Mouse (Mus musculus) MEL (cell line): ENCODE results near the gene Ttf2. TPM values are rescaled to one million over a fixed set of nuclear protein-coding genes. Genes with fewer than 3 reads are reported as not detected.
A peak's percentile ranks its signal among the peaks of the same experiment; 100 is the strongest.

ENCODE experiments used
- DNase-seq: peaks from one replicate; pipeline ENCODE4 v3.0.0; 2011; ENCODE audit warnings: low read depth, low spot score
- H3K27ac ChIP-seq: 2 replicates; pipeline ENCODE4 v1.5.1; 2012; ENCODE audit warnings: low read depth, mild to moderate bottlenecking, control low read depth, low read length, moderate library complexity; ENCODE audit not compliant: control insufficient read depth
- H3K27me3 ChIP-seq, 2 experiments: fragments of 150-350 bp in 1 of 2; sonication (generic) in 1 of 2; 2 replicates each; pipeline ENCODE4 v1.6.1; 2012; ENCODE audit warnings: low read length in 2 of 2, mild to moderate bottlenecking in 2 of 2, improper control_type of control experiment in 1 of 2, moderate library complexity in 1 of 2; ENCODE audit not compliant: insufficient read depth in 2 of 2, control insufficient read depth in 1 of 2
- H3K36me3 ChIP-seq, 2 experiments: 2 replicates each; pipeline ENCODE4 v1.6.1; 2012 to 2014; ENCODE audit warnings: low read length in 2 of 2, improper control_type of control experiment in 1 of 2, inconsistent platforms in 1 of 2, mild to moderate bottlenecking in 1 of 2; ENCODE audit not compliant: insufficient read depth in 2 of 2, control insufficient read depth in 1 of 2
- H3K4me1 ChIP-seq, 2 experiments: fragments of 150-350 bp in 1 of 2; sonication (generic) in 1 of 2; 2 replicates each; pipeline ENCODE4 v1.6.1; 2012; ENCODE audit warnings: low read length in 2 of 2, improper control_type of control experiment in 1 of 2, mild to moderate bottlenecking in 1 of 2; ENCODE audit not compliant: insufficient read depth in 2 of 2, control insufficient read depth in 1 of 2
- H3K4me3 ChIP-seq, 2 experiments: fragments of 150-350 bp in 1 of 2; sonication (generic) in 1 of 2; 2 replicates each; pipeline ENCODE4 v1.5.1; 2012; ENCODE audit warnings: low read depth in 2 of 2, low read length in 2 of 2, mild to moderate bottlenecking in 2 of 2, moderate library complexity in 2 of 2, control low read depth in 1 of 2, improper control_type of control experiment in 1 of 2; ENCODE audit not compliant: control insufficient read depth in 1 of 2, insufficient read depth in 1 of 2
- H3K79me2 ChIP-seq: 2 replicates; pipeline ENCODE4 v1.6.1; 2012; ENCODE audit warnings: mild to moderate bottlenecking, low read length, moderate library complexity; ENCODE audit not compliant: control insufficient read depth, poor library complexity, insufficient read depth
- H3K9ac ChIP-seq: 2 replicates; pipeline ENCODE4 v1.6.1; 2012; ENCODE audit warnings: low read depth, mild to moderate bottlenecking, control low read depth, low read length, moderate library complexity; ENCODE audit not compliant: control insufficient read depth, poor library complexity, severe bottlenecking
- H3K9me3 ChIP-seq: fragments of 150-350 bp; sonication (generic); replicated peaks from 2 replicates; pipeline ENCODE4 v1.6.1; 2012; ENCODE audit warnings: mild to moderate bottlenecking, low read length, improper control_type of control experiment, moderate library complexity; ENCODE audit not compliant: insufficient read depth
- BHLHE40 ChIP-seq: IDR thresholded peaks from 2 replicates; pipeline ENCODE4 v1.6.1; 2012; ENCODE audit warnings: low read depth, mild to moderate bottlenecking, inconsistent platforms, low read length, improper control_type of control experiment, borderline replicate concordance
- CTCF ChIP-seq, 3 experiments: IDR thresholded peaks in 2 of 3; conservative IDR thresholded peaks in 1 of 3; 2 replicates each; pipeline ENCODE4 v1.5.1; 2011 to 2012; ENCODE audit warnings: low read length in 3 of 3, low read depth in 2 of 3, mild to moderate bottlenecking in 2 of 3, improper control_type of control experiment in 1 of 3, inconsistent platforms in 1 of 3, mixed read lengths in 1 of 3, moderate library complexity in 1 of 3; ENCODE audit not compliant: control insufficient read depth in 1 of 3, insufficient read depth in 1 of 3, poor library complexity in 1 of 3, severe bottlenecking in 1 of 3
- ETS1 ChIP-seq: IDR thresholded peaks from 2 replicates; pipeline ENCODE4 v1.6.1; 2012; ENCODE audit warnings: low read depth, mild to moderate bottlenecking, inconsistent platforms, low read length, improper control_type of control experiment, moderate library complexity
- GATA1 ChIP-seq: IDR thresholded peaks from 2 replicates; pipeline ENCODE4 v1.6.1; 2011; ENCODE audit warnings: low read depth, low read length, improper control_type of control experiment
- MAZ ChIP-seq: IDR thresholded peaks from 2 replicates; pipeline ENCODE4 v1.6.1; 2012; ENCODE audit warnings: low read depth, mild to moderate bottlenecking, inconsistent platforms, low read length, improper control_type of control experiment
- MEF2A ChIP-seq: IDR thresholded peaks from 2 replicates; pipeline ENCODE4 v1.6.1; 2014; ENCODE audit warnings: low read depth, mild to moderate bottlenecking, inconsistent platforms, low read length, improper control_type of control experiment; ENCODE audit not compliant: poor library complexity, insufficient replicate concordance, severe bottlenecking; ENCODE audit errors: extremely low read depth
- POLR2AphosphoS2 ChIP-seq: IDR thresholded peaks from 2 replicates; pipeline ENCODE4 v1.6.1; 2011; ENCODE audit warnings: low read length, improper control_type of control experiment
- RAD21 ChIP-seq: IDR thresholded peaks from 2 replicates; pipeline ENCODE4 v1.6.1; 2011; ENCODE audit warnings: mild to moderate bottlenecking, low read depth, low read length, improper control_type of control experiment
- SMC3 ChIP-seq: IDR thresholded peaks from 2 replicates; pipeline ENCODE4 v1.6.1; 2011; ENCODE audit warnings: low read depth, low read length, improper control_type of control experiment
- TBP ChIP-seq: IDR thresholded peaks from 2 replicates; pipeline ENCODE4 v1.8.0; 2011; ENCODE audit warnings: low read depth, low read length, improper control_type of control experiment
- ZC3H11A ChIP-seq: IDR thresholded peaks from 2 replicates; pipeline ENCODE4 v1.6.1; 2012; ENCODE audit warnings: low read depth, mild to moderate bottlenecking, inconsistent platforms, low read length, improper control_type of control experiment
- ZNF384 ChIP-seq: IDR thresholded peaks from 2 replicates; pipeline ENCODE4 v1.6.1; 2012; ENCODE audit warnings: low read depth, mild to moderate bottlenecking, inconsistent platforms, low read length, improper control_type of control experiment
- polyA plus RNA-seq, 2 experiments: library from polyadenylated mRNA; stranded (reverse) in 1 of 2; unstranded in 1 of 2; fragments of >175 nt in 1 of 2; fragments of >200 nt in 1 of 2; gene quantifications; 2 replicates each; pipeline versions ENCODE4 v1.2.1 to v1.2.4; 2012; ENCODE audit warnings: low replicate concordance in 2 of 2, low read depth in 1 of 2; ENCODE audit not compliant: insufficient read length in 2 of 2, insufficient read depth in 1 of 2, missing spikeins in 1 of 2
- total RNA-seq: library from RNA; depleted of rRNA; stranded (reverse); fragments of 300-350 nt; gene quantifications from 2 replicates; pipeline ENCODE4 v1.2.3, GENCODE M21; 2012

Gene Ttf2
- total and polyA plus RNA-seq, 3 experiments, result 27.7 to 34.4 TPM; not detected in 1

DNA sequence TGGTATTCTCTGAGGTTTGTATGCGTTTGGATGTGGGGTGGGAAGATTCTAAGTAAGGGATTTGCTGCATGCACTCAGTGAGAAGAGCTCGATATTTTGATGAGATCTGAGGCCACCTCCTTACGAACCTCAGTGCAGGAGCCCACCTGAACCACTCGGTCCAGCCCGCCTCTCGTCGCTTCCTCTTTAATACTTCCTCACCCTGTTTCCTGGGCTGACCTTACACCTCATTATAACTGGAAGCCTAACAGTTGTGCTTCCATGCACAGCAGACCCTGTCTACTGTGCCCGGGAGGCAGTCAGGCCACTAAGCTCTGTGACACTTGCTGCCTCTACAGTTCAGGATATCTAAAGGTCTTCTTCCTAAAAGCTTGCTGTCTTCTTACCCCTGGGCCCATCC, 9.8 kb upstream of the Ttf2 start:
- no peak overlapping the region for H3K27ac ChIP-seq
- H3K36me3 ChIP-seq, result no peaks in the 10 kb centered on the region
- H3K79me2 ChIP-seq, result no peaks in the 10 kb centered on the region
- H3K4me3 ChIP-seq, result peak overlapping the region; percentile 8 to 29; a peak in 3 of 4 replicates
- TF ChIP-seq POLR2AphosphoS2, result no peak
- TF ChIP-seq TBP, result no peak
- no peak for TF ChIP-seq ZNF384
- no peak for TF ChIP-seq MEF2A
- TF ChIP-seq ETS1, result no peak
- H3K9ac ChIP-seq, result no peak overlapping the region
- H3K4me1 ChIP-seq, result no peaks in the 10 kb centered on the region
- no peaks in the 10 kb centered on the region for H3K9me3 ChIP-seq
- peak; percentile 37 for DNase-seq
- no peaks in the 10 kb centered on the region; a peak in 2 of 4 replicates for H3K27me3 ChIP-seq

DNA sequence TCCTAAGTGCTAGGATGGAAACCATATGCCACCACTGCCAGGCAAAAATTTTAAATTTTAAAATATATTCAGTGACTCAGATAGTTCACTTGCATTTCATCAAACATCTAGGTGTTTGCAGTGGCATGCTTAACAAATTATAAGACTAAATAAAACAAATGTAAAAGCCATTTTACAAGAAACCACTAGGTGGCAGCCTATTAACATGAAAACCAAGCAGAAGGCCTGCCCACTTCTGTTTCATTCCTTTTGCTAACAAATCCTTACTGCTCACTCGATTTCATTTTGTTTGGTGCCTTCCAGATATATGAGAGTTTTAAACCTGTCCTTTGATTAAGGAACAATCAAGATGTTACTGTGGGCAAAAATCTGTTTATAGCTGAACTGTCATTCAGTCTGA, 4.4 kb upstream of the Ttf2 start:
- peak; percentile 71 for DNase-seq
- no peak for TF ChIP-seq GATA1
- peak; percentile 85 for TF ChIP-seq RAD21
- TF ChIP-seq CTCF (IDR thresholded peaks at IDR 0.05 in 2 of 3, conservative IDR thresholded peaks at IDR 0.05 in 1 of 3; ENCODE audit: control insufficient read depth in 1 of 3, insufficient read depth in 1 of 3, low read depth in 2 of 3, low read length in 3 of 3, poor library complexity in 1 of 3, severe bottlenecking in 1 of 3), result peak in 2 of 3 experiments; percentile 45 to 76; a peak in 4 of 6 replicates
- peak; percentile 74 for TF ChIP-seq SMC3
- peak; percentile 72 for TF ChIP-seq ZC3H11A
- H3K4me1 ChIP-seq, result peaks cover 0 to 3% of the 10 kb centered on the region in 2 experiments; a peak in 2 of 4 replicates
- no peak overlapping the region for H3K9ac ChIP-seq
- 0 out of 4 replicates have a peak, but pooled peaks cover 0 to under 1% of the 10 kb centered on the region in 2 experiments for H3K36me3 ChIP-seq
- peaks cover 5% of the 10 kb centered on the region for H3K79me2 ChIP-seq
- no peaks in the 10 kb centered on the region for H3K9me3 ChIP-seq
- H3K27ac ChIP-seq, result no peak overlapping the region
- H3K27me3 ChIP-seq, result no peaks in the 10 kb centered on the region
- no peak overlapping the region for H3K4me3 ChIP-seq

DNA sequence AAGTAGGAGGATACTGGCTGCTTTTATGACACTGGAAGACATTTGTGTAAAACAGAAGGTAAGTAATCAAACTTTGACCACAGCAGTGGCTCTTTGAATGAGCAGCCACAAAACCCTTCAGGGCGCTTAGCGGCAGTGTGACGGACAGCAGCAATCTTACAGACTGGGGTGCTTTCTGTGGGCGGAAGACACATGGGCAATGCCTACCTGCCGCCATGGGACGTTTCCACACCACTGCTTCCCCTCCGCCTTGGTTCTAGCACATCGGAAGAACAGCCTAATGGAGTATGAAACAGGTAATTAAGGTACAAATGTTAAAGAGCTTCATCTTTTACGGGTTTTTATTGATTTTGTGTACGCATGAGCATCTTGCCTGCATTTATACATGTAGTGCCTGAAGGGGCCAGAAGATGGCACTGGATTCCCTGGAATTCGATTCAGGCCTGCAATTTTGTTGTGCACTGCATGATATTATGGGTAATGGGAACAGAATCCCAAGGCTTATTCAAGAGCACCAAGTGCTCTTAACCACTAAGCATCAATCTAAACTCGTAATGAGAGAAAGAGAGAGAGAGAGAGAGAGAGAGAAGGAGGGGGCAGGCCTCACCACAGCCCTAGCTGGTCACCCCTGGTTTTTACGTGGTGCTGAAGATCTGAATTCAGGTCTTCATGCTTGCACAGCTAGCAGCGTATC, 5.5 kb downstream of the Ttf2 start:
- TF ChIP-seq CTCF (IDR thresholded peaks at IDR 0.05 in 2 of 3, conservative IDR thresholded peaks at IDR 0.05 in 1 of 3; ENCODE audit: control insufficient read depth in 1 of 3, insufficient read depth in 1 of 3, low read depth in 2 of 3, low read length in 3 of 3, poor library complexity in 1 of 3, severe bottlenecking in 1 of 3) (peak; percentile 29 to 47 (median 44); a peak in 5 of 6 replicates), MAZ (no peak), BHLHE40 (no peak), SMC3 (peak; percentile 26; the same call in 1 of the 2 replicates)
- TF ChIP-seq, all 39 proteins: peak for 2
- Histone ChIP-seq H3K4me3 (no peak overlapping the region), H3K27ac (no peak overlapping the region), H3K9ac (no peak overlapping the region), H3K36me3 (peaks cover 3 to 9% of the 10 kb centered on the region in 2 experiments; a peak in 3 of 4 replicates), H3K27me3 (no peaks in the 10 kb centered on the region), H3K9me3 (no peaks in the 10 kb centered on the region), H3K79me2 (peaks cover 6% of the 10 kb centered on the region; the same call in 1 of the 2 replicates), H3K4me1 (peaks cover 0 to 4% of the 10 kb centered on the region in 2 experiments; a peak in 2 of 4 replicates)
- DNase-seq, result peak; percentile 46
